Mouse (Mus musculus) liver, embryonic 14 days (tissue): ENCODE data around the gene Leng9. TPM values are rescaled to one million over a fixed set of nuclear protein-coding genes. Genes with fewer than 3 reads are reported as not detected.

Experiments used
- polyA plus RNA-seq: library from polyadenylated mRNA; depleted of rRNA; stranded (reverse); fragments of >200 nt; gene quantifications from 2 replicates; pipeline ENCODE4 v1.2.3, GENCODE M21; 2012; rRNA removed

Gene Leng9
- polyA plus RNA-seq = 0.45 and 0.53 TPM in 2 replicates

GRCm38 (mm10) chr7:4150059-4150541 is at the start of gene Leng9:
TSS of gene Leng9 (minus strand) at chr7:4150374.

GRCm38 (mm10) chr7:4164090-4164910 is 14.1 kb upstream of the Leng9 start, which contains the start of gene Cdc42ep5:
TSS of gene Cdc42ep5 (minus strand) at chr7:4164860.

GRCm38 (mm10) chr7:4136771-4137531 is 13.2 kb downstream of the Leng9 start, which contains the start of gene Leng8:
TSS of gene Leng8 (plus strand) at chr7:4137039.

GRCm38 (mm10) chr7:4119344-4119902 is 30.8 kb downstream of the Leng9 start, which contains the start of gene Ttyh1:
TSS of gene Ttyh1 (plus strand) at chr7:4119408.

Other genes with a start within 250 kb of the Leng9 start
- gene Lilra6, start 234.9 kb downstream of the Leng9 start, polyA plus RNA-seq = 0.15 and 0.27 TPM in 2 replicates
- gene Lair1, start 87.2 kb downstream of the Leng9 start, polyA plus RNA-seq = 0.79 and 1.3 TPM in 2 replicates
- gene Ttyh1, start 31.0 kb downstream of the Leng9 start, polyA plus RNA-seq = 0.03 and 0.07 TPM in 2 replicates
- 47.6 and 55.3 TPM in 2 replicates for gene Leng8, start 13.3 kb downstream of the Leng9 start, polyA plus RNA-seq
- 5.7 and 5.9 TPM in 2 replicates for gene Cdc42ep5, start 14.5 kb upstream of the Leng9 start, polyA plus RNA-seq
- 0.20 and 0.23 TPM in 2 replicates for gene Lilra5, start 87.4 kb upstream of the Leng9 start, polyA plus RNA-seq
- gene Ncr1, start 187.3 kb upstream of the Leng9 start, polyA plus RNA-seq = 0.01 TPM in 1 of 2 replicates, not detected in the other
- 1.2 and 1.8 TPM in 2 replicates for gene Gp6, start 247.4 kb upstream of the Leng9 start, polyA plus RNA-seq